Mouse (Mus musculus): ENCODE results near the gene Kansl3. TPM values are rescaled to one million over a fixed set of nuclear protein-coding genes. Genes with fewer than 3 reads are reported as not detected.

Kansl3 gene
- total and polyA plus RNA-seq, 3 experiments: 47.3 to 50.0 (median 48.7) TPM

- ATAC-seq (ENCODE audit: extremely low read depth, insufficient number of reproducible peaks, low FRiP score, poor library complexity, severe bottlenecking) (peak; percentile 61), DNase-seq (ENCODE audit: low spot score) (peak; percentile 85)
- no peaks in the 10 kb centered on the region; the same call in 1 of the 2 replicates for H3K27me3 ChIP-seq (ENCODE audit: insufficient read depth, low read length)
- H3K9me3 ChIP-seq (replicated peaks): no peaks in the 10 kb centered on the region
- H3K36me3 ChIP-seq (replicated peaks): peaks cover 93% of the 10 kb centered on the region
- H3K4me1 ChIP-seq (ENCODE audit: insufficient read depth, low read depth, low read length): peaks cover 27% of the 10 kb centered on the region
- no peak for TF ChIP-seq GATA1 (IDR thresholded peaks at IDR 0.05; ENCODE audit: borderline replicate concordance, low read length)
- H3K4me3 ChIP-seq (ENCODE audit: low read depth, low read length): peak overlapping the region; percentile 7; the same call in 1 of the 2 replicates
Observed at GRCm38 (mm10) chr1:36314959-36315775, 53.8 kb downstream of the Kansl3 start.

GRCm38 (mm10) chr1:36309498-36309901 is 59.5 kb downstream of the Kansl3 start:
- Histone ChIP-seq H3K27me3 (ENCODE audit: insufficient read depth, low read length) (peaks cover 2% of the 10 kb centered on the region), H3K4me3 (ENCODE audit: low read depth, low read length) (peak overlapping the region; percentile 75; the same call in 1 of the 2 replicates), H3K9me3 (replicated peaks) (no peaks in the 10 kb centered on the region), H3K4me1 (ENCODE audit: insufficient read depth, low read depth, low read length) (peaks cover 44% of the 10 kb centered on the region), H3K36me3 (replicated peaks) (peaks cover 47% of the 10 kb centered on the region)
- DNase-seq (ENCODE audit: low spot score) (no peak), ATAC-seq (ENCODE audit: extremely low read depth, insufficient number of reproducible peaks, low FRiP score, poor library complexity, severe bottlenecking) (no peak)
- TF ChIP-seq CTCF (IDR thresholded peaks at IDR 0.05; ENCODE audit: low read depth, low read length) (no peak), TAL1 (conservative IDR thresholded peaks at IDR 0.05; ENCODE audit: low read depth, low read length) (no peak), GATA2 (IDR thresholded peaks at IDR 0.05; ENCODE audit: borderline replicate concordance, low read depth, low read length) (no peak), GATA1 (IDR thresholded peaks at IDR 0.05; ENCODE audit: borderline replicate concordance, low read length) (no peak), POLR2AphosphoS5 (IDR thresholded peaks at IDR 0.05; ENCODE audit: insufficient replicate concordance, low read depth, low read length) (no peak)

DNA sequence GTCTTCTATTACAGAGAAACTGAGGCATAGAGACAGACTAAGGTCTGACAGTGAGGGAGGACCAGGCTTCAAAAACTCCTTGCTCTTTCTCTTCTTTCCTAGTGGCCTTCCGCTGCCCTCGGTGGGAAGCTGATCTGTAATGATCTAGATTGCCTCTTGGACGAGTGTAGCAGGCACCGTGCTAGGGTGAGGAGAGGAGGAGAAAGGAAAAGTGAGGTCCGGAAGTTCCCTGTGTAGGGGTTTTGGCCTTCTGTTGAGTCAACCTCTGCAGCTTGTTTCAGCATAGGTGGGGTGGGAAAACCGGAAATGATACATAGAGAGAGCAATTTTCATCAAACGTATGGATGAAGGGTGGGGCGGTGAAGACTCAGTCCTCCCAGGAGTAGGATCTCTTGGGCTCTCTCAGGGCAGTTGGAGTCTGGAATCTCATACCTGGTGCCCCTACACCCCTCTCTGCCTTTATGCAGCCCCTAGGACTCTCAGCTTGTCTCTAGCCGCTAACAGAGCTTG is 60.0 kb downstream of the Kansl3 start:
- peak overlapping the region; percentile 75; the same call in 1 of the 2 replicates for H3K4me3 ChIP-seq (ENCODE audit: low read depth, low read length)
- TF ChIP-seq GATA2 (IDR thresholded peaks at IDR 0.05; ENCODE audit: borderline replicate concordance, low read depth, low read length) (no peak), CTCF (IDR thresholded peaks at IDR 0.05; ENCODE audit: low read depth, low read length) (no peak), TAL1 (conservative IDR thresholded peaks at IDR 0.05; ENCODE audit: low read depth, low read length) (no peak), GATA1 (IDR thresholded peaks at IDR 0.05; ENCODE audit: borderline replicate concordance, low read length) (no peak), POLR2AphosphoS5 (IDR thresholded peaks at IDR 0.05; ENCODE audit: insufficient replicate concordance, low read depth, low read length) (no peak)
- peaks cover 43% of the 10 kb centered on the region for H3K36me3 ChIP-seq (replicated peaks)
- peaks cover 6% of the 10 kb centered on the region for H3K27me3 ChIP-seq (ENCODE audit: insufficient read depth, low read length)
- ATAC-seq (ENCODE audit: extremely low read depth, insufficient number of reproducible peaks, low FRiP score, poor library complexity, severe bottlenecking) (no peak), DNase-seq (ENCODE audit: low spot score) (no peak)
- peaks cover 41% of the 10 kb centered on the region for H3K4me1 ChIP-seq (ENCODE audit: insufficient read depth, low read depth, low read length)
- no peaks in the 10 kb centered on the region for H3K9me3 ChIP-seq (replicated peaks)

GRCm38 (mm10) chr1:36308451-36308901 is 60.5 kb downstream of the Kansl3 start:
- Histone ChIP-seq H3K9me3 (replicated peaks) (no peaks in the 10 kb centered on the region), H3K27me3 (ENCODE audit: insufficient read depth, low read length) (peaks cover 10% of the 10 kb centered on the region), H3K36me3 (replicated peaks) (peaks cover 39% of the 10 kb centered on the region), H3K4me1 (ENCODE audit: insufficient read depth, low read depth, low read length) (peaks cover 41% of the 10 kb centered on the region), H3K4me3 (ENCODE audit: low read depth, low read length) (peak overlapping the region; percentile 75)
- DNase-seq (ENCODE audit: low spot score) (peak; percentile 53), ATAC-seq (ENCODE audit: extremely low read depth, insufficient number of reproducible peaks, low FRiP score, poor library complexity, severe bottlenecking) (no peak)
- no peak for TF ChIP-seq GATA1 (IDR thresholded peaks at IDR 0.05; ENCODE audit: borderline replicate concordance, low read length)
- no peak for TF ChIP-seq GATA2 (IDR thresholded peaks at IDR 0.05; ENCODE audit: borderline replicate concordance, low read depth, low read length)
- TF ChIP-seq POLR2AphosphoS5 (IDR thresholded peaks at IDR 0.05; ENCODE audit: insufficient replicate concordance, low read depth, low read length): no peak
- no peak for TF ChIP-seq CTCF (IDR thresholded peaks at IDR 0.05; ENCODE audit: low read depth, low read length)
- no peak for TF ChIP-seq TAL1 (conservative IDR thresholded peaks at IDR 0.05; ENCODE audit: low read depth, low read length)

GRCm38 (mm10) chr1:36307495-36308280 is 61.3 kb downstream of the Kansl3 start, which contains the start of gene Arid5a:
TSS of gene Arid5a (plus strand) at chr1:36307733.
- no peak for TF ChIP-seq TAL1 (conservative IDR thresholded peaks at IDR 0.05; ENCODE audit: low read depth, low read length)
- TF ChIP-seq POLR2AphosphoS5 (IDR thresholded peaks at IDR 0.05; ENCODE audit: insufficient replicate concordance, low read depth, low read length): peak; percentile 70; the same call in 1 of the 2 replicates
- no peaks in the 10 kb centered on the region for H3K9me3 ChIP-seq (replicated peaks)
- DNase-seq (ENCODE audit: low spot score) (peak; percentile 100), ATAC-seq (ENCODE audit: extremely low read depth, insufficient number of reproducible peaks, low FRiP score, poor library complexity, severe bottlenecking) (peak; percentile 92)
- H3K27me3 ChIP-seq (ENCODE audit: insufficient read depth, low read length): peaks cover 16% of the 10 kb centered on the region
- peak within 1 kb of the TSS; percentile 75 for H3K4me3 ChIP-seq (ENCODE audit: low read depth, low read length)
- H3K36me3 ChIP-seq (replicated peaks): peaks cover 31% of the 10 kb centered on the region
- peaks cover 41% of the 10 kb centered on the region for H3K4me1 ChIP-seq (ENCODE audit: insufficient read depth, low read depth, low read length)

DNA sequence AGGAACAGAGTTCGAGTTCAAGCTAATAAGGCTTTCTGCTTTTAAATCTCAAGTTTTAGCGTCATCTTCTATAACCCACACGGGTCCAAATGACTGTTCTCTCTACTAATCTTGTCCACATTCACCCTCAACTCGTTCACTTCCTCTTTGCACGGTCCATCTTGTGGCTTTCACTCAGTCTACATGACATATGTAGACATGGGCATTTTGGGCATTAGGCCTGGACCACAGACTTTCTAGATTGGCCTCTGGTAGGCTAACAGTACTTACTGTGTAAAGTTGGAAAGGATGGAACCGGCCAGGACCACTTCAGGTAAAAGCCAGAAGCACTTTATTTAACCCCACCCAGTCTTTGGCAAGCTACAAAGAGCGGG is 61.9 kb downstream of the Kansl3 start:
- DNase-seq (ENCODE audit: low spot score): peak; percentile 45
- Histone ChIP-seq H3K4me3 (ENCODE audit: low read depth, low read length) (peak overlapping the region; percentile 75; the same call in 1 of the 2 replicates), H3K9me3 (replicated peaks) (no peaks in the 10 kb centered on the region), H3K27me3 (ENCODE audit: insufficient read depth, low read length) (peaks cover 20% of the 10 kb centered on the region), H3K36me3 (replicated peaks) (peaks cover 27% of the 10 kb centered on the region), H3K4me1 (ENCODE audit: insufficient read depth, low read depth, low read length) (peaks cover 41% of the 10 kb centered on the region)
- TF ChIP-seq CTCF (IDR thresholded peaks at IDR 0.05; ENCODE audit: low read depth, low read length) (no peak), POLR2AphosphoS5 (IDR thresholded peaks at IDR 0.05; ENCODE audit: insufficient replicate concordance, low read depth, low read length) (no peak), GATA2 (IDR thresholded peaks at IDR 0.05; ENCODE audit: borderline replicate concordance, low read depth, low read length) (no peak), TAL1 (conservative IDR thresholded peaks at IDR 0.05; ENCODE audit: low read depth, low read length) (no peak), GATA1 (IDR thresholded peaks at IDR 0.05; ENCODE audit: borderline replicate concordance, low read length) (no peak)
- ATAC-seq (ENCODE audit: extremely low read depth, insufficient number of reproducible peaks, low FRiP score, poor library complexity, severe bottlenecking): no peak

Measured in G1E (cell line).